Mouse (Mus musculus): Measurements from ENCODE around the gene Ugt1a9.

DNA sequence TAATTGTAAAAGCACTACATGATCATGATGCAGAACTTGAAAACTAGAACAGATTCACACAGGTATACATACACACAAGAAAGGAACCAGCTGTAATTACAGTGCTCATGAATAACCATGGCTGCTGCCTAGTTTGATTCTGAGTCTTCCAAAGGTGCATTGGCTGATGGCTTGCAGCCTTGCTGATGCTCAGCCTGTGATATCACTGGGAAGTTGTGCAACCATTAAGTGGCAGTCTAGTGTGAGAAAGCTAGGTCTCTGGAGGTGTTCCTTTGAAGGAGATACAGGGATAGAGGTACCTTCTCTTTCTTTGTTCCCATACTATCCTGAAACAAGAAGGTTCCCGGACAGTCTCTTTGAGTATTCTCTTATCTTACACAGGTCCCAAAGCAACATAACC, 148.5 kb downstream of the Ugt1a9 start:
- TF ChIP-seq CTCF (conservative IDR thresholded peaks at IDR 0.05 in 1 of 2, IDR thresholded peaks at IDR 0.05 in 1 of 2; ENCODE audit: low read depth in 2 of 2, low read length in 2 of 2): no peak
- no peak for TF ChIP-seq BHLHE40 (IDR thresholded peaks at IDR 0.05; ENCODE audit: low read depth, low read length)
- no peak for TF ChIP-seq CHD1 (IDR thresholded peaks at IDR 0.05; ENCODE audit: low read depth, low read length)
- no peak for TF ChIP-seq POLR2A (IDR thresholded peaks at IDR 0.05; ENCODE audit: low read depth, low read length)
- no peak for TF ChIP-seq USF1 (IDR thresholded peaks at IDR 0.05; ENCODE audit: low read depth, low read length)
- no peak for TF ChIP-seq SIN3A (IDR thresholded peaks at IDR 0.05; ENCODE audit: low read length)
- no peak for TF ChIP-seq ZKSCAN1 (IDR thresholded peaks at IDR 0.05; ENCODE audit: borderline replicate concordance, low read depth, low read length)
- TF ChIP-seq EP300 (IDR thresholded peaks at IDR 0.05; ENCODE audit: low read length): no peak
- no peak for TF ChIP-seq UBTF (IDR thresholded peaks at IDR 0.05; ENCODE audit: low read depth, low read length)
- no peak for TF ChIP-seq ZNF384 (IDR thresholded peaks at IDR 0.05; ENCODE audit: low read depth, low read length)
- no peak for TF ChIP-seq MAFK (IDR thresholded peaks at IDR 0.05; ENCODE audit: insufficient replicate concordance, low read length)
- TF ChIP-seq MYC (IDR thresholded peaks at IDR 0.05; ENCODE audit: low read depth, low read length): no peak

Measured in CH12.LX (cell line).